ENCODE assay signal across 9 mouse cellular contexts in genomic region chr1:131095574-131095973, GRCm38 (mm10). TPM values are rescaled to one million over a fixed set of nuclear protein-coding genes. Genes with fewer than 3 reads are reported as not detected.
DNase-seq lines count a peak whose midpoint lies in the region; ATAC-seq and TF ChIP-seq lines count a peak whose summit lies in the region.
"Had no signal": no experiment of that assay in that cellular context is flagged by ENCODE, and none has a peak within 500 bp of the region (broad histone marks: within the 10 kb centered on the region; RNA-seq: fewer than 3 reads in every experiment).

No protein-coding gene starts in this region.

- no peak overlapping the region for H3K27ac ChIP-seq in kidney, embryonic 16.5 days (ENCODE audit: low read length)
- H3K27ac ChIP-seq in embryonic facial prominence, embryonic 13.5 days = no peak overlapping the region
- no peak overlapping the region for H3K27ac ChIP-seq in limb, embryonic 11.5 days (replicated peaks; ENCODE audit: low read depth, low read length)
- no peak overlapping the region for H3K27ac ChIP-seq in midbrain, postnatal 0 days (ENCODE audit: low read depth, low read length)

- H3K9ac ChIP-seq in kidney, embryonic 16.5 days (replicated peaks; ENCODE audit: low read length) = peak overlapping the region; percentile 85
- peak overlapping the region; percentile 94 for H3K9ac ChIP-seq in embryonic facial prominence, embryonic 13.5 days
- H3K9ac ChIP-seq in limb, embryonic 11.5 days (ENCODE audit: low read length) = no peak overlapping the region
- no peak overlapping the region for H3K9ac ChIP-seq in midbrain, postnatal 0 days (replicated peaks; ENCODE audit: low read length, poor library complexity, severe bottlenecking)

- 25% methylated on average over 8 of the region's 8 CpGs for WGBS in kidney, embryonic 16.5 days
- 27% methylated on average over 8 of the region's 8 CpGs for WGBS in embryonic facial prominence, embryonic 13.5 days
- WGBS in limb, embryonic 11.5 days = 58% methylated on average over 8 of the region's 8 CpGs
- 7% methylated on average over 8 of the region's 8 CpGs for WGBS in midbrain, postnatal 0 days

- H3K9me3 ChIP-seq in kidney, embryonic 16.5 days (ENCODE audit: low read length) = no peaks in the 10 kb centered on the region
- no peaks in the 10 kb centered on the region for H3K9me3 ChIP-seq in embryonic facial prominence, embryonic 13.5 days
- H3K9me3 ChIP-seq in limb, embryonic 11.5 days (ENCODE audit: control insufficient read depth, low read length) = no peaks in the 10 kb centered on the region
- H3K9me3 ChIP-seq in midbrain, postnatal 0 days (ENCODE audit: low read length) = no peaks in the 10 kb centered on the region

- peak overlapping the region; percentile 83 for H3K4me2 ChIP-seq in kidney, embryonic 16.5 days (replicated peaks; ENCODE audit: low read depth, low read length)
- peak overlapping the region; percentile 84 for H3K4me2 ChIP-seq in embryonic facial prominence, embryonic 13.5 days
- H3K4me2 ChIP-seq in limb, embryonic 11.5 days (ENCODE audit: low read depth, severe bottlenecking) = peak overlapping the region; percentile 82; the same call in 1 of the 2 replicates
- H3K4me2 ChIP-seq in midbrain, postnatal 0 days (ENCODE audit: low read depth, low read length, poor library complexity, severe bottlenecking) = peak overlapping the region; percentile 86

- no peak for TF ChIP-seq CTCF in midbrain, postnatal 0 days (IDR thresholded peaks at IDR 0.05)

- no peaks in the 10 kb centered on the region for H3K27me3 ChIP-seq in kidney, embryonic 16.5 days (ENCODE audit: insufficient read depth, low read length)
- H3K27me3 ChIP-seq in embryonic facial prominence, embryonic 13.5 days = no peaks in the 10 kb centered on the region
- no peaks in the 10 kb centered on the region for H3K27me3 ChIP-seq in limb, embryonic 11.5 days (ENCODE audit: control insufficient read depth, insufficient read depth, low read length)
- H3K27me3 ChIP-seq in midbrain, postnatal 0 days (ENCODE audit: insufficient read depth, low read length) = no peaks in the 10 kb centered on the region
- H3K27me3 ChIP-seq: Patski had no signal

- ATAC-seq in kidney, embryonic 16.5 days (ENCODE audit: low FRiP score, low TSS enrichment) = no peak
- no peak for ATAC-seq in embryonic facial prominence, embryonic 13.5 days (ENCODE audit: insufficient number of reproducible peaks, insufficient read depth, low FRiP score, low TSS enrichment, low read depth)
- no peak for ATAC-seq in limb, embryonic 11.5 days (ENCODE audit: insufficient number of reproducible peaks, low FRiP score, low TSS enrichment, low read depth)
- no peak for ATAC-seq in midbrain, postnatal 0 days (ENCODE audit: low FRiP score)
- no peak for ATAC-seq in erythroblast, adult 5-6 weeks (replicated peaks; ENCODE audit: low FRiP score, poor library complexity, severe bottlenecking)
- ATAC-seq: Patski had no signal

- H3K4me3 ChIP-seq in kidney, embryonic 16.5 days (ENCODE audit: low read length) = peak overlapping the region; percentile 84
- H3K4me3 ChIP-seq in embryonic facial prominence, embryonic 13.5 days = peak overlapping the region; percentile 91
- peak overlapping the region; percentile 86; the same call in 1 of the 2 replicates for H3K4me3 ChIP-seq in limb, embryonic 11.5 days (ENCODE audit: low read depth, low read length)
- H3K4me3 ChIP-seq in midbrain, postnatal 0 days (ENCODE audit: low read depth, low read length) = peak overlapping the region; percentile 90

- H3K36me3 ChIP-seq in kidney, embryonic 16.5 days (ENCODE audit: insufficient read depth, low read length) = no peaks in the 10 kb centered on the region
- H3K36me3 ChIP-seq in embryonic facial prominence, embryonic 13.5 days = no peaks in the 10 kb centered on the region
- no peaks in the 10 kb centered on the region for H3K36me3 ChIP-seq in limb, embryonic 11.5 days (ENCODE audit: control insufficient read depth, insufficient read depth, low read length)
- no peaks in the 10 kb centered on the region for H3K36me3 ChIP-seq in midbrain, postnatal 0 days (ENCODE audit: insufficient read depth, low read length)

- DNase-seq in kidney, postnatal 10 days = no peak
- no peak for DNase-seq in limb, embryonic 11.5 days (ENCODE audit: low spot score)
- DNase-seq in midbrain, postnatal 0 days (ENCODE audit: low spot score) = no peak
- DNase-seq in embryo, embryonic 9.5 days (ENCODE audit: extremely low spot score) = no peak
- DNase-seq in adrenal gland, postnatal 25 days = no peak

- H3K4me1 ChIP-seq in kidney, embryonic 16.5 days (ENCODE audit: insufficient read depth, low read length) = peaks cover 47% of the 10 kb centered on the region
- peaks cover 46% of the 10 kb centered on the region for H3K4me1 ChIP-seq in embryonic facial prominence, embryonic 13.5 days
- peaks cover 3% of the 10 kb centered on the region; the same call in 1 of the 2 replicates for H3K4me1 ChIP-seq in limb, embryonic 11.5 days (ENCODE audit: control insufficient read depth, insufficient read depth, low read length)
- peaks cover 14% of the 10 kb centered on the region; the same call in 1 of the 2 replicates for H3K4me1 ChIP-seq in midbrain, postnatal 0 days (ENCODE audit: insufficient read depth, low read length)

RNA-seq across cellular contexts. Expression of gene Mapkapk2, which starts 2.1 kb away (rescaled TPM):
- 26.5 and 43.9 TPM in 2 replicates for polyA plus RNA-seq in kidney, embryonic 16.5 days (2015; fragmentation: Nextera tagmentation; extraction: Ambion mirVana)
- 39.8 and 40.4 TPM in 2 replicates for polyA plus RNA-seq in embryonic facial prominence, embryonic 13.5 days (2015; fragmentation: Nextera tagmentation; extraction: Ambion mirVana)
- polyA plus RNA-seq in limb, embryonic 11.5 days (2014; fragmentation: Nextera tagmentation; extraction: Ambion mirVana) = 43.5 and 47.6 TPM in 2 replicates
- total RNA-seq in midbrain, postnatal 0 days (2014; rRNA removed) = 44.2 and 48.1 TPM in 2 replicates
- polyA plus RNA-seq in midbrain, postnatal 0 days (2015; fragmentation: Nextera tagmentation; extraction: Ambion mirVana) = 13.7 and 13.8 TPM in 2 replicates
- 134 and 159 TPM in 2 replicates for total RNA-seq in adrenal gland, postnatal 25 days (2021)
- 38.0 and 49.5 TPM in 2 replicates for total RNA-seq in erythroblast, adult 5-6 weeks (2015; ENCODE audit: low replicate concordance)
- total RNA-seq in erythroblast, adult 5-6 weeks (2017; ENCODE audit: low replicate concordance) = 26.3 and 33.3 TPM in 2 replicates

RNA-seq across cellular contexts. Expression of gene Dyrk3, which starts 42.6 kb away (rescaled TPM):
- 5.9 and 6.1 TPM in 2 replicates for polyA plus RNA-seq in kidney, embryonic 16.5 days (2015; fragmentation: Nextera tagmentation; extraction: Ambion mirVana)
- polyA plus RNA-seq in embryonic facial prominence, embryonic 13.5 days (2015; fragmentation: Nextera tagmentation; extraction: Ambion mirVana) = 3.3 and 3.9 TPM in 2 replicates
- 4.2 and 5.7 TPM in 2 replicates for polyA plus RNA-seq in limb, embryonic 11.5 days (2014; fragmentation: Nextera tagmentation; extraction: Ambion mirVana)
- 10.6 and 12.0 TPM in 2 replicates for total RNA-seq in midbrain, postnatal 0 days (2014; rRNA removed)
- polyA plus RNA-seq in midbrain, postnatal 0 days (2015; fragmentation: Nextera tagmentation; extraction: Ambion mirVana) = 13.0 and 13.4 TPM in 2 replicates
- 4.9 and 5.4 TPM in 2 replicates for total RNA-seq in adrenal gland, postnatal 25 days (2021)
- 92.8 and 106 TPM in 2 replicates for total RNA-seq in erythroblast, adult 5-6 weeks (2015; ENCODE audit: low replicate concordance)
- total RNA-seq in erythroblast, adult 5-6 weeks (2017; ENCODE audit: low replicate concordance) = 97.3 and 107 TPM in 2 replicates

RNA-seq across cellular contexts. Expression of gene Eif2d, which starts 57.4 kb away (rescaled TPM):
- 70.0 and 70.5 TPM in 2 replicates for polyA plus RNA-seq in kidney, embryonic 16.5 days (2015; fragmentation: Nextera tagmentation; extraction: Ambion mirVana)
- polyA plus RNA-seq in embryonic facial prominence, embryonic 13.5 days (2015; fragmentation: Nextera tagmentation; extraction: Ambion mirVana) = 61.3 and 68.7 TPM in 2 replicates
- polyA plus RNA-seq in limb, embryonic 11.5 days (2014; fragmentation: Nextera tagmentation; extraction: Ambion mirVana) = 70.3 and 72.3 TPM in 2 replicates
- total RNA-seq in midbrain, postnatal 0 days (2014; rRNA removed) = 29.2 and 32.3 TPM in 2 replicates
- polyA plus RNA-seq in midbrain, postnatal 0 days (2015; fragmentation: Nextera tagmentation; extraction: Ambion mirVana) = 43.2 and 43.4 TPM in 2 replicates
- 46.7 and 48.9 TPM in 2 replicates for total RNA-seq in adrenal gland, postnatal 25 days (2021)
- total RNA-seq in erythroblast, adult 5-6 weeks (2015; ENCODE audit: low replicate concordance) = 10.8 and 13.6 TPM in 2 replicates
- total RNA-seq in erythroblast, adult 5-6 weeks (2017; ENCODE audit: low replicate concordance) = 10.9 and 12.4 TPM in 2 replicates

Comparison
In these comparisons a context has a peak if more than half of its experiments do, and no peak if none do; other contexts are left out.
1. H3K9ac ChIP-seq: peak in kidney, embryonic 16.5 days (single experiment) and embryonic facial prominence, embryonic 13.5 days (single experiment); none in limb, embryonic 11.5 days (single experiment) and midbrain, postnatal 0 days (single experiment).
2. Peak in every context shown above with its lines, with median percentiles within 50 percentile points of each other: H3K4me2 ChIP-seq and H3K4me3 ChIP-seq.